Mouse (Mus musculus): ENCODE results near the gene Syne1.

DNA sequence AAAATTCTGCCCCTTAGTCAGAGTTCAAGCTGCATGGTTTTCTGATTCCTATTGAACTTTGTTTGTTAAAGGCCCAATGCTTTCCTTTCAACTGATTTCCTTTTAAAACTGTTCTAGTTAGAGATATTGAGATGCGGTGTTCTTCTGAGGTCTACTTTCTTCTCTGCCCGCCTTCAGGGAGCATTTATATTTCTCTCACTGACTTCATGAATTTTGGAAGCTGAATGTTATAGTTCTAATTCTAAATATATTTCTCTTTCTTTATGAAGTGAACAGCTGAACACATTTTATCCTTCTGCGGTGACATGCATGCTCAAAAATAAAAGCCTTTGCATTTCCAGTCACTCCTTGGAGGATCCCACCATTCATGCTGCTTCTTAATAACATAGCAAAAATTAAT is 106.0 kb downstream of the Syne1 start:
- no peak for TF ChIP-seq CTCF (IDR thresholded peaks at IDR 0.05; ENCODE audit: control insufficient read depth, insufficient read depth, low read length)
- TF ChIP-seq POLR2A (IDR thresholded peaks at IDR 0.05; ENCODE audit: borderline replicate concordance, control insufficient read depth, low read depth, low read length) = no peak

Measured in bone marrow, adult 2 months (tissue).